Mouse (Mus musculus): ENCODE results near the gene Klhl29. TPM values are rescaled to one million over a fixed set of nuclear protein-coding genes. Genes with fewer than 3 reads are reported as not detected.
"Not testable (repeated sequence)": the region's sequence is repeated elsewhere in the genome, so short reads cannot be mapped to it uniquely, and the experiment has no call there.

Klhl29 gene
- polyA plus RNA-seq, 1 experiment from 2014 or later = 2.9 TPM

DNA sequence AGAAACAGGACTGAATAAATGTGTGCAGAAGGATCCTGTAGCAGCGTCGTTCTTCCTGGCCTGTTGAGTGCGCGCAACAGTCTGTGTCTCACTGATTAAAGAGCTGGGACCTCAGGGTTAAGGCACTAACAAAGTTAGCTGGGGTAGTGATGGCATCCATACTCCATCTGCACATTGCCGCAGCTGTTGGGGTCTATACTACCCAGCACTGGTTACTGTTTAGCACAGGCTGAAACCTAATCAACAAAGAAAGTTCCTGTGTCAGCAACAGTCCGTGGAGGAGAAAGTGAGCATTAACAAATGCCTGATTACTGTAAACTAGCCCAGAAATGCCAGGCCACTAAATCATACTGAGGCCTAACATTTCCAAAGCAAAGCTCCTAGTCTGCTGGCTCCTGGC is 30.4 kb downstream of the Klhl29 start:
- Histone ChIP-seq H3K4me2 (ENCODE audit: low read depth, severe bottlenecking) (no peak overlapping the region), H3K27ac (replicated peaks; ENCODE audit: low read depth, low read length) (no peak overlapping the region), H3K4me3 (ENCODE audit: low read depth, low read length) (no peak overlapping the region), H3K36me3 (ENCODE audit: control insufficient read depth, insufficient read depth, low read length) (no peaks in the 10 kb centered on the region), H3K9me3 (ENCODE audit: control insufficient read depth, low read length) (no peaks in the 10 kb centered on the region), H3K4me1 (ENCODE audit: control insufficient read depth, insufficient read depth, low read length) (no peaks in the 10 kb centered on the region), H3K9ac (ENCODE audit: low read length) (no peak overlapping the region), H3K27me3 (ENCODE audit: control insufficient read depth, insufficient read depth, low read length) (no peaks in the 10 kb centered on the region)
- 86% methylated on average over 6 of the region's 6 CpGs for WGBS
- ATAC-seq (ENCODE audit: insufficient number of reproducible peaks, low FRiP score, low TSS enrichment, low read depth) (no peak), DNase-seq (ENCODE audit: low spot score) (no peak)

DNA sequence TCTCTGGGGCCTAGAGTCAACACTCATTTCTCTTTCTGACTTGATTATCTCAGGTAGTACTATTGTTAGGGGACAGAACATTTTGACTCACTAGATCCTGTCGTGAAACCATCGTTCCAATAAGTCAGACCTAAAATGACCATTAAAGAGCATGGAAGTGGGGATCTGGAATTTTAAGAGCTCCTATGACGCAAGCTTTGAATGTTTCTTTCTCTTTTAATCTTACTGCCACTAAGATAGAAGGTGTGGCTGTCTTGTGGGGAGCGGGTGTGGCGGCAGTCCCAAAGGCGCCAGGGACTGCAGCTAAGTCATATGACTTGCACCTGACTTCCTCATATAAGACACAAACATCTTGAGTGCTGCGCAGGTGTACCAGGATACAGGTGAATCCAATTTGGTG is 31.0 kb downstream of the Klhl29 start:
- not testable (repeated sequence) for H3K4me1 ChIP-seq (ENCODE audit: control insufficient read depth, insufficient read depth, low read length); H3K4me2 ChIP-seq (ENCODE audit: low read depth, severe bottlenecking); H3K27ac ChIP-seq (replicated peaks; ENCODE audit: low read depth, low read length); ATAC-seq (ENCODE audit: insufficient number of reproducible peaks, low FRiP score, low TSS enrichment, low read depth); H3K4me3 ChIP-seq (ENCODE audit: low read depth, low read length); H3K9ac ChIP-seq (ENCODE audit: low read length); H3K27me3 ChIP-seq (ENCODE audit: control insufficient read depth, insufficient read depth, low read length); H3K36me3 ChIP-seq (ENCODE audit: control insufficient read depth, insufficient read depth, low read length); DNase-seq (ENCODE audit: low spot score); H3K9me3 ChIP-seq (ENCODE audit: control insufficient read depth, low read length)
- WGBS = 90% methylated on average over 6 of the region's 7 CpGs

DNA sequence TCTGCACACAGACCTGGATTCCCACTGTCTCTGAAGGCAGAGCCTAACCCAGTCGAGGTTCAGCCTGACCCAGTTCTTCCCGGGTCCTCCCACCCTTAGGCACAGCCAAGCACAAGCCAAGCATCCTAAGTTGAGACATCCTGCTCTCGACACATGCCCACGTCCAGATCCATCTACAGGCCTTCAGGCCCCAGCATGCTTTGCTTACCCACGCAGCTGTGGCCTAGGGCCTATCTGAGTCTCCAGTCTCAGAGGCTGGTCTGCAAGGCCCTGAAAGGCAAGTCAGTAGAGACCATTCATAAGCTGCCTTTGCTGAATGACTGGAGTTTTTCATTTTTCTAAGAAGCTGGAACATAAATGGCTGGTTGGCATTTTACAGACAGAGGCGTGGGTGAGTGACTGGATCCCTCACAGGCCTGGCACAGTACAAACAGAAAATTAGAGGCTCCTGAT is 35.3 kb downstream of the Klhl29 start:
- H3K36me3 ChIP-seq (ENCODE audit: control insufficient read depth, insufficient read depth, low read length) = no peaks in the 10 kb centered on the region
- no peak for DNase-seq (ENCODE audit: low spot score)
- H3K27ac ChIP-seq (replicated peaks; ENCODE audit: low read depth, low read length) = no peak overlapping the region
- no peaks in the 10 kb centered on the region for H3K4me1 ChIP-seq (ENCODE audit: control insufficient read depth, insufficient read depth, low read length)
- H3K4me2 ChIP-seq (ENCODE audit: low read depth, severe bottlenecking) = no peak overlapping the region
- H3K9ac ChIP-seq (ENCODE audit: low read length) = no peak overlapping the region
- H3K9me3 ChIP-seq (ENCODE audit: control insufficient read depth, low read length) = no peaks in the 10 kb centered on the region
- WGBS = 93% methylated on average over 6 of the region's 6 CpGs
- H3K27me3 ChIP-seq (ENCODE audit: control insufficient read depth, insufficient read depth, low read length) = no peaks in the 10 kb centered on the region
- no peak for ATAC-seq (ENCODE audit: insufficient number of reproducible peaks, low FRiP score, low TSS enrichment, low read depth)
- no peak overlapping the region for H3K4me3 ChIP-seq (ENCODE audit: low read depth, low read length)

DNA sequence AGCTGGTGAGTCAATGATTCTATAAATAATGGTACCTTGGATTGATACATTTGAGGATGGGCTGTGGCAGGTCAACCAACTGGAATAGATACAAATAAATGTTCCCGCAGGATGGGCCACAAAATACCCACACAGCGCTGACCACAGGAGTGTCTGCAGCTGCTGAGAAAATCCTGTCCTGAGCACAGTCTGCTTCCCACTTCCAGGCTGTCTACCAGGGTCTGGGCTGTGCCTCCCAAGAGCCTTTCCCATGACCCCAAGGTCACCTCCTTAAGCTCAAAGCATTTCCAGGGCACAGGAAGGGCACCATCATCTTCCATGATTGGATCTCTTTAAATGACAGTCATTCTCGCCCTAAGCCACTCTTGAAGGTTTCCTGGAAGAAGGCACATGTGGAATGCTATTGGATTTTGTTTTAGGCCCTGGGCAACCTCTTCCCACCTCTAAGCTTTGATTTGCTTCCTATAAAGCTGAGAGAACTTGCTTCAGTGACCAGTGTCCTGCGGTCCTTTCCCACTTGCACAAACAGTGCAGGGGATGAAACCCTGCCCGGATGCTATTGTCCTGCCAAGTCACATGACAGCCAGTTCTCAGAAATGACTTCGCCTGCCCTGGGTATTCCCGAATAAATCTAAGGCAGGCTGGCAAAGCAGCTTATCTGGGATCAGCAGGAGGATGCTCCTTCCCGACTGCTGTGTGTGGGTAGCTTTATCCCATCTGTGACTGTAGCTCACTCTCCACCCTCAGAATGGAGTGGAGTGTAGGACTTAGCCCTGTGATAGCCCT is 38.4 kb downstream of the Klhl29 start:
- ATAC-seq (ENCODE audit: insufficient number of reproducible peaks, low FRiP score, low TSS enrichment, low read depth) = no peak
- no peak overlapping the region for H3K9ac ChIP-seq (ENCODE audit: low read length)
- no peak overlapping the region for H3K4me3 ChIP-seq (ENCODE audit: low read depth, low read length)
- WGBS = 43% methylated on average over 8 of the region's 8 CpGs
- no peaks in the 10 kb centered on the region for H3K9me3 ChIP-seq (ENCODE audit: control insufficient read depth, low read length)
- H3K4me1 ChIP-seq (ENCODE audit: control insufficient read depth, insufficient read depth, low read length) = no peaks in the 10 kb centered on the region
- H3K27ac ChIP-seq (replicated peaks; ENCODE audit: low read depth, low read length) = no peak overlapping the region
- DNase-seq (ENCODE audit: low spot score) = no peak
- no peaks in the 10 kb centered on the region for H3K27me3 ChIP-seq (ENCODE audit: control insufficient read depth, insufficient read depth, low read length)
- no peaks in the 10 kb centered on the region for H3K36me3 ChIP-seq (ENCODE audit: control insufficient read depth, insufficient read depth, low read length)
- no peak overlapping the region for H3K4me2 ChIP-seq (ENCODE audit: low read depth, severe bottlenecking)

DNA sequence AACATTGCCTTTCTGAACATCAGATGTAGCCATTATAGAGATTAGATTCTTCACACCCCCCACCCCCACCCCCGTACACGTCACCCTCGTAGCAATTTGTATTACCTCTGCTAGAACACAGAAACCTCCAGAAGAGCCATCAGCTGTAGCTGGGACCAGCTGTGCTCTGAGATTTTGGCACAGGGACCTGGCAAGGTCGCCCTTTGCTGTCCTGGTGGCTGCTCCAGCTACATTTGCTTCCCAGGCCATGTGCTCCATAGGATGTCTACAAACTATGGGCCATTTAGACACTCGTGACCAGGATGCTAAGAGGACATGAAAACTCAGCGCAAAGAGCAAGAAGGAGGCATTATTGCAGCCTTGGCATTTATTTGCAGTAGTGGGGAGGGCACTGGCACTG is 39.2 kb downstream of the Klhl29 start:
- no peaks in the 10 kb centered on the region for H3K36me3 ChIP-seq (ENCODE audit: control insufficient read depth, insufficient read depth, low read length)
- no peak overlapping the region for H3K4me3 ChIP-seq (ENCODE audit: low read depth, low read length)
- no peaks in the 10 kb centered on the region for H3K27me3 ChIP-seq (ENCODE audit: control insufficient read depth, insufficient read depth, low read length)
- no peak overlapping the region for H3K9ac ChIP-seq (ENCODE audit: low read length)
- no peak overlapping the region for H3K4me2 ChIP-seq (ENCODE audit: low read depth, severe bottlenecking)
- H3K9me3 ChIP-seq (ENCODE audit: control insufficient read depth, low read length) = no peaks in the 10 kb centered on the region
- WGBS = 73% methylated on average over 6 of the region's 6 CpGs
- H3K4me1 ChIP-seq (ENCODE audit: control insufficient read depth, insufficient read depth, low read length) = peaks cover 2% of the 10 kb centered on the region; the same call in 1 of the 2 replicates
- DNase-seq (ENCODE audit: low spot score) (no peak), ATAC-seq (ENCODE audit: insufficient number of reproducible peaks, low FRiP score, low TSS enrichment, low read depth) (no peak)
- no peak overlapping the region for H3K27ac ChIP-seq (replicated peaks; ENCODE audit: low read depth, low read length)

DNA sequence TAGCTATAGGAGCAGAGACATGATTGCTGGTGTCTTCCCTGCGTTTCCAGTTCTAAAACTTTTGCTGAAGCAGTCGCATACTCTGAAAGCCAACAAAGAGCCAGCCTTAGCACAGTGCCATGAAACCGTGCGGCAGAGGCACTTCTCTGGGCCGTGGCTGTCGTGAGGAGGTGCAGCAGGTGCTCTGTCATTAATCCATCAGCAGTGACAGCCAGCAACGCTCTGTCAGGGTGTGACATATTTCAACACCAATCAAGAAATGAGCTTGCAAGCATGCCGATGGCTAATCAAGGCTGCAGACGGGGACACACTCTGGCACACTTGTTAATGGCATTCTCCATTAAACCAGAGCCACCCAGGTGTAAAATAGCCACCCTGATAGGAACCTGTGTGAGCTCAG is 40.5 kb downstream of the Klhl29 start:
- Histone ChIP-seq H3K27me3 (ENCODE audit: control insufficient read depth, insufficient read depth, low read length) (no peaks in the 10 kb centered on the region), H3K36me3 (ENCODE audit: control insufficient read depth, insufficient read depth, low read length) (no peaks in the 10 kb centered on the region), H3K4me2 (ENCODE audit: low read depth, severe bottlenecking) (no peak overlapping the region), H3K9ac (ENCODE audit: low read length) (no peak overlapping the region), H3K4me3 (ENCODE audit: low read depth, low read length) (no peak overlapping the region), H3K9me3 (ENCODE audit: control insufficient read depth, low read length) (no peaks in the 10 kb centered on the region), H3K27ac (replicated peaks; ENCODE audit: low read depth, low read length) (no peak overlapping the region), H3K4me1 (ENCODE audit: control insufficient read depth, insufficient read depth, low read length) (peaks cover 9% of the 10 kb centered on the region; the same call in 1 of the 2 replicates)
- WGBS = 67% methylated on average over 9 of the region's 9 CpGs
- no peak for ATAC-seq (ENCODE audit: insufficient number of reproducible peaks, low FRiP score, low TSS enrichment, low read depth)
- no peak for DNase-seq (ENCODE audit: low spot score)

DNA sequence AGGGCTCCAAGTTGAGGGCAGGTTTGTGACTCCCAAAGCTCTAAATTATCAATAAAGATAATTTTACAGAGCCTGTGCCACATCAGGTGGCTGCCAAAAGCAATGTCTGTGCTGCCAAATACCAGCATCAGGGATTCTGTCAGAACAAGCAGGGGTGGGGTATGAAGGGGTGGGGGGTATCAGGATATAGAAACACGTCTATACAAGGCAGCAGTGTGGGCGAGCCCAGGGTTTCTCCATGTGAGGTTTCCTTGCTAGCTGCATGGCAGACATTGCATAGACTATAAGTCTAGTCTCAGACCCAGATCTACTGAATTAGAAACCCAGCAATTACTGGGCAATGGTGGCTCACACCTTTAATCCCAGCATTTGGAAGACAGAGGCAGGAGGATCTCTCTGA is 41.3 kb downstream of the Klhl29 start:
- H3K9me3 ChIP-seq (ENCODE audit: control insufficient read depth, low read length) = no peaks in the 10 kb centered on the region
- H3K36me3 ChIP-seq (ENCODE audit: control insufficient read depth, insufficient read depth, low read length) = no peaks in the 10 kb centered on the region
- H3K4me3 ChIP-seq (ENCODE audit: low read depth, low read length) = no peak overlapping the region
- peaks cover 9% of the 10 kb centered on the region; the same call in 1 of the 2 replicates for H3K4me1 ChIP-seq (ENCODE audit: control insufficient read depth, insufficient read depth, low read length)
- no peak for ATAC-seq (ENCODE audit: insufficient number of reproducible peaks, low FRiP score, low TSS enrichment, low read depth)
- H3K27me3 ChIP-seq (ENCODE audit: control insufficient read depth, insufficient read depth, low read length) = no peaks in the 10 kb centered on the region
- 79% methylated on average over 2 of the region's 2 CpGs for WGBS
- no peak for DNase-seq (ENCODE audit: low spot score)
- no peak overlapping the region for H3K27ac ChIP-seq (replicated peaks; ENCODE audit: low read depth, low read length)
- no peak overlapping the region for H3K4me2 ChIP-seq (ENCODE audit: low read depth, severe bottlenecking)
- H3K9ac ChIP-seq (ENCODE audit: low read length) = no peak overlapping the region

DNA sequence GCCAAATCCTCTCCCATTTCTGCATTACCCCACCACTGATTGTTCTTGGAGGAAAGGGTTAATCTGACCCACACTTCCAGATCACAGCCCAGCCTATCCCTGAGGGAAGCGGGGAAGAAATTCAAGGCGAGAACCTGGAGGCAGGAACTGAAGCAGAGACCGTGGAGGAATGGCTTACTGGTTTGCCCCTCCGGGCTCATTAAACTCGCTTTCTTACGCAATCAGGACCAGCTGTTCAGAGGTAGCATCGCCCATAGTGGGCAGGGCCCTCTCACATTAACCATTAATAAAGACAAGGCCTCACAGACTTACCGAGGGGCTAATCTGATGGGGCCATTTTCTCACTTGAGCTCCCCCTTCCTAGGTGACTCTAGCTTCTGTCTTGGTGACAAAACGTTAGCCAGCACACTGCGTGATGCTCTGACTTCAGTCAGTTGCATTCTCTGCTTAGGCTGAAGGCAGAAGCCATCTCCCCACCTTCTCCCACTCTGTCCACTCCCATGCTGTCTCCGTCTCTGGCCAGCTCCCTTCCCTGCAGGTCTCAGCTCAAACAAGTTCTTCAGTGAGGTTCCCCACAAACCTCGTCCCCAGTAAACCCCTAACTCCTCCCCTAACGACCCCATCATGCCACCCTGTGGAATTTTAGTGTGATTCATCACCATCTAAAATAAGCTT is 43.5 kb downstream of the Klhl29 start:
- Histone ChIP-seq H3K4me3 (ENCODE audit: low read depth, low read length) (no peak overlapping the region), H3K9ac (ENCODE audit: low read length) (no peak overlapping the region), H3K36me3 (ENCODE audit: control insufficient read depth, insufficient read depth, low read length) (no peaks in the 10 kb centered on the region), H3K27me3 (ENCODE audit: control insufficient read depth, insufficient read depth, low read length) (no peaks in the 10 kb centered on the region), H3K4me2 (ENCODE audit: low read depth, severe bottlenecking) (no peak overlapping the region), H3K4me1 (ENCODE audit: control insufficient read depth, insufficient read depth, low read length) (peaks cover 9% of the 10 kb centered on the region; the same call in 1 of the 2 replicates), H3K9me3 (ENCODE audit: control insufficient read depth, low read length) (no peaks in the 10 kb centered on the region), H3K27ac (replicated peaks; ENCODE audit: low read depth, low read length) (no peak overlapping the region)
- DNase-seq (ENCODE audit: low spot score) (peak; percentile 37), ATAC-seq (ENCODE audit: insufficient number of reproducible peaks, low FRiP score, low TSS enrichment, low read depth) (peak; percentile 58; the same call in 1 of the 2 replicates)
- WGBS = 25% methylated on average over 13 of the region's 13 CpGs

All from limb, embryonic 11.5 days (tissue).